Mouse (Mus musculus) gastrocnemius, postnatal 10 days (tissue): Measurements from ENCODE around the gene Prss38. TPM values are rescaled to one million over a fixed set of nuclear protein-coding genes. Genes with fewer than 3 reads are reported as not detected.
A peak's percentile ranks its signal among the peaks of the same experiment; 100 is the strongest.

Experiments used
- DNase-seq: peaks from one replicate; pipeline ENCODE4 v3.0.0; 2021; ENCODE audit warnings: mixed read lengths
- long read RNA-seq, 2 experiments: library from polyadenylated mRNA; stranded (forward); transcript quantifications; one replicate each; pipeline ENCODE4 v2.0.0; 2021
- total RNA-seq, 2 experiments: library from RNA; stranded (reverse); gene quantifications; 2 replicates each; pipeline ENCODE4 v1.2.3; 2021

Gene Prss38
- not detected for total RNA-seq
- long read RNA-seq, experiment 1, result 0 reads
- long read RNA-seq, experiment 2, result 0 reads

DNA sequence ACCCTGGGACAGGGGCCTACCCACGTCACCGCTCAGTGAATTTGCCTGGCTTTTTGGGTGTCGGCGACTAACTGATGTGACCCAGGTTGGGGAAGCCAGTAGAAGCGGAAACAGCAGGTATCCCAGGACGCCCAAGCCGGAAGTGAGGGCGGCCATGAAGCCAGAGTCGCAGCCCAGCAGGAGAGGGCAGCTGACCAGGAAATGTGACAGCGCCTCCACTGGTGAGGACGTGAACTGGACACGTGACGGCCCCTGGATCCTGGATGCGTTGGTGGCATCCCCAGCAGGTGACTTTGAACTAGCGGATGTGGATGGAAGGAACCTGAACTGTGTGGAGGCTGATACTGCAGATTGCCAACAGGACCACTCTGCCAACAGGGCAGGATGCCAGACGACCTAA lies at the start of gene Prss38:
Gene Prss38 (minus strand): TSS at position 183 of the 400 bp plus-strand sequence.
- DNase-seq, result no peak

DNA sequence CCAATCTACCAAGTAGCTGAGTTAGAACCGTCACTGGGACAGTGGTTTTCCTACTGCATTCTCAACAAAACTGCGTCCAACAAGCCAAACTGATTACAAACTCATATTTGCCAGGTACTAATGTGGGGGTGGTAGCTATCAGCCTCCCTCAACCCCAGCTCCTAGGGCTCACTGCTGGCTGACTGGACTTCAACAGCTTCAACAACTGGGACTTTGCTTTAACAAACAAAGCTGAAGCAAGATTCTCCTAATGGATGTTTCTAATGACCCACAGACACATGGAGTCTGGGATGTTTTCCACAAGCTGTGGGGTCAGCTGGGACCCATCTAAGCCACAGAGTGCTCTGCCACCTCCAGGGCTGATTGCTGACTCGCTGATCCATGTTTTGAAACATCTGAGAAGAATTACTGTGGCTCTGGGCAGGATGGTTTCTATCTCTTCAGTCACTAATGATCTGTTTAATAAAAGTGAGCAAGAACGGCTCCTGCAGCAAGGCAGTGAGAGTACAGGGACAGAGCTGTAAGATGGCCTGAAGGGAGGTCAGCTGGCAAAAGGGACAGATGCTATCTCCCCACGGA lies 47.6 kb upstream of the Prss38 start:
- no peak for DNase-seq

DNA sequence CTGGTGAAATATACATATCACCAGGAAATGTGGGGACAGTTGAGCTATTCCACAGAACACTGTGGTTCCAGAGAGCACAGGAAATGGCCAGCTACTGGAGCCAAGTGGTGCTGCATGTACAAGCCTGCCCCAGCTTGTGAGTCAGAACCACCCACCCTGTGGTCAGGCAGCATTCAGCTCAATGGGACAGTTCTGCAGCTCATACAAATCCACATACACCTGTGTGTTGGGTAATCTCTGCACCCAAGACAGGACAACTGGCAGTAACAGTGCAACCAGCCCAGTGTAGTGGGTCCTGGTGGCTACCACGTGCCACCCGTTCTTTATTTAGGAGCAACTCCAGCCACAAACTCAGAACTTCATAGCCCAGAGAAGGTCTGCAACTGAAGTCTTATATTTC lies 46.5 kb upstream of the Prss38 start:
- DNase-seq, result no peak

DNA sequence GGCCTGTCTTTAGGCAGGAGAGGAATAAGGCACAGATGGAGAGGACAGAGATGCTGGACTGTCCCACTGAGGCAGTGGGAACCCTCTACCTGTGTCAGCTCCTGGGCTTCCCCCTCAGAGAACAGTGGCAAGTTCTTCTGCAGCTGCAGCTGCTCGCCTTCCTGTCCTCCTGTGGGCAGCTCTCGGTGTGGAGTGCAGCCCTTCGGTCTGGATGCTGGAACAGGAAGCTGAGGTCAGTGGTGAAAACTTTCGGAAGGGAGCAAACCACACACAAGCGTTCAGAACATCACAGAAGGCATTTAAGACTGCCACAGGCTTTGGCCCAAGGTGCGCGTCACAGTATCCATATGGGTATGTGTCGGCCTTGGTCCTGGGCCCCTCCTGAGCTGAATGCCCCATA lies 46.0 kb upstream of the Prss38 start:
- no peak for DNase-seq

DNA sequence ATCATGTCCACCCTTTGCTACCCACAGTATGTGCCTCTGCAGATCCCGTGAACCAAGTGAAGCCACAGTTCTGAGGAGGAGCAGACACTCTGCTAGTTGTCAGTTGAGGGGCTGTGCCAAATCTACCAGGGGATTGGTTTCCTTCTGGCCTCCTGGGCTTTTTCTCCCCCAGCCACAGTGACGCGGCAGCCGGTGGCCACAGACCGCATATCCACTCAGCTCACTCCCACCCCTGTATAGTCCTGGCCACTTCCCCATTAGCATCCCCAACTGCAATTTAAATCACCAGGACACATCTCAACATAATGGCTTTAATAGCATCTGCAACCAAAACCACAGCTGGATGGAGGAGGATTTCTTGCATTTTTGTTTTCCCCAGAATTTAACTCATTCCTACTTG lies 43.3 kb upstream of the Prss38 start:
- DNase-seq, result no peak

DNA sequence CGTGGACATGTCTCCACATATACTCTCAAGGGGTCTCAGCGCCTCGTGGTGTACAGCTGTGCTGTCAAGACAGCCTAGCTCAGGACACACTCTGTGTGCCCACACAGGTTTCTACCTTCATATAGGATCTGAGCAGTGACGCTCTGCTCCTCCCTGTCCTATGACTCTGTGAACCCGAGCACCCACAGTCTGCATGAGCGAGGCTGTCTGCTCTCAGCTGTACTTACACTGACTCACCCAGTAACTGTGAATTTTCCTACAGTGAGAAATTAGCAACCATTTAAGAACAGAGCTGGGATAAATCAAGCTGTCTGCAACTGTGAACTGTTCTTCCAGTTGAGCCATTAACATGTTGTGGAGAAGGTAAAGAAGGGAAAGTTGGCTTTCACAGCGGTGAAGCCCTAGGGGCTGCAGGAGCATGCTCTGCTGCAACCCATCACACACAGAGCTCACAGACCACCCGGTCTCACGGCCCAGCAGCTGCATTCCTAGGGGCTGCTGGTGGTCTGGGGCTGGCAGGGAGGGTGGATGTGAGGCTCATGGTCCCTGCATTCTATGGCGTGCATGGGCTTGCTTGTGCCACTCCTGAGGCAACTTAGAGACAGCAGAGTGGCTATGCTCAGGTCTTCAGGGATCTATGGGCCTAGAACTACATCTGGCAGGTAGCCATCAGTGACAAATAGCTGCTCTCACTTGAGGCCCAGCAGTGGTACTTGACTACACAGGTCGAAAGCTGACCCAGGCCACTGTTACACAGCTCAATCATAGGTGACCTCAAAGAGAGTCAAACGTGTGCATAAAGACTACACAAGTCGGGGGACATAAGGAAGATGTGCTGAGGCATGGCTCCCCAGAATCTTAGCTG lies 37.8 kb upstream of the Prss38 start:
- DNase-seq, result no peak

DNA sequence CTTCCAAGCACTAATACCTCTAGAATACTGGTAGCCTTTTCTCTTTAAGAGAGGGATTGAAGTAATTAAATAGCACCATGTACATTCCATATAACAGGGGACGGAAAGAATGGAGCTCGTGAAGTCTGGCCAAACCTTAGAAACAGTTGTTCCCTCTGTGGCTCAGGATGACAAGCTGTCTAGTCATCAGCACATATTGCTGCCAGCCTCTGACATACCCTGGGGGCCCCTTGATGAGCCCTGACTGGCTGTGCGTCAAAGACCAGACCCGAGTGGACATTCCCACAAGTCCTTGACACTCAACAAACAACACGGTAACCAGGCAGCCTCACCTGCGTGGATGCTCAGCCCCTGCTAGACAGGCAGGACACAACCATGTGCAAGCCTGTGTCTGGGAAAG lies 36.6 kb upstream of the Prss38 start:
- DNase-seq, result no peak

DNA sequence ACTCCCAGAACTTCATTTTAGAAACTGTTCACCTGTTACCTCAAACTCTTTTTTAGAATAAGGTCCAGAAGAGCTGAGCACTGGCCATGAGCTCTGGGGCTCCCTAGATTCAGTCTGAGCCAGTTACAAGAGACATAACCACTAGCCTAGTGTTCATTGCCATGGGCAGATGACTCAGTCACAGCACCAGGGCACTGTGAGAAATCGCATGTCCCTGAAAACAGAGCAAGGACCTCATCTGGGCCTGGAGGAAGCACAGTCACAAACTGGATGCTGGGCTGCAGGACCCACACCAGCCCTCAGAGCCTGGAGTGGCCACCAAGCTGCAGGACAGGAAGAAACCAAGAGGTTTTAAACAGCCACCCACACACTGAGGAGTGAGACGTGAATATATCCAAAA lies 35.4 kb upstream of the Prss38 start:
- no peak for DNase-seq

DNA sequence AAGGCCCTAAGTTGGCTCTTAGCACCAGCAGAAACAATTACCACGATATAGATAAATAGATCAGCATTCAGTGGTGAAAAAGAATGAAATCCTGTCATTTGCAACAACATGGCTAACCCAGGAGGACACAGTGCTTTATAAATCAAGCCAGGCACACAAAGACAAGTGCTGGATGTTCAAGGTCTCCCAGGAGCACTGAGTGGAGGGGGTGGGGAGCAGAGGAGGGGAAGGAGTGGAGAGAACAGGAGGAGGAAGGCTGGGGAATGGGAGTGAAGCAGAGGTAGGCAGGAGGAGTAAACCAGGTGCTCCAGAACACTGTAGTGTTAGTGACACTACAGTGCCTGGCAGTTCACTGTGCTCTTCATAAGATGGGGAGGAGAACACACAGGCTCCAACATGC lies 30.3 kb upstream of the Prss38 start:
- DNase-seq, result no peak

DNA sequence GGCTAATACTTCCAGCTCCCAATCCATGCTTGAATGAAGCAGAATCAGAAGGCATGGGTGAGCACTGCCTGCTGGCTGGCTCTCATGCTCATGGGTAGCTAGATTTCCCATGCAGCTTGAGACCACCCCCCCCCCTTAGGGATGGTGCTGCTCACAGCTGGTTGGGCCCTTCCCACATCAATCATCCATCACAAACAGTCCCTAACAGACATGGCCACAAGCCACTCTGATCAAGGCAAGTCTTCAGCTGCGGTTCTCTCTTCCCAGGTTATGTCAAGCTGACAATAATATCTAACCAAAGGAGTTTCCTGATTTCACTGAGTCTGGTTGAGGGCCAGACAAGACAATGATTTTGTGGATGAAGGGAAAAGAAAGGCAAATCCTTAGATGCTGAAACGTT lies 25.4 kb upstream of the Prss38 start:
- DNase-seq, result no peak

DNA sequence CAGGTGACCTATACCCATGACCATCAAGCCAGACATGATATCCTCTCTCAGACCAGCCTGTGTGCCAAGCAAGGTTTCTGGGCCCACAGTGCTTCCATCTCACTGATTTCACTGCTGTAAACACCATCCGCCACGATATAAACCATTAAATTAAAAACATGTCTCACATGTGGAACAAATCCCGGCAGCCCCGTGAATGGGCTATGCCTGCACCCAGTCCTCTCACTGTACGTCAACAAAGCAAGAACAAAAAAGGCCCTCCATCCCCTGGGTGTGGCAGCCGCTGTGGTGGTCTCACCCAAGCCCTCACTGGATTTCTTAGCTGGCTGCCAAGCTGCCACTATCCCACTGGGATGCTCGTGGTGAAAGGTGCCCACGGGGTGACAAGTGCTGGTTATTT lies 24.4 kb upstream of the Prss38 start:
- DNase-seq, result no peak

DNA sequence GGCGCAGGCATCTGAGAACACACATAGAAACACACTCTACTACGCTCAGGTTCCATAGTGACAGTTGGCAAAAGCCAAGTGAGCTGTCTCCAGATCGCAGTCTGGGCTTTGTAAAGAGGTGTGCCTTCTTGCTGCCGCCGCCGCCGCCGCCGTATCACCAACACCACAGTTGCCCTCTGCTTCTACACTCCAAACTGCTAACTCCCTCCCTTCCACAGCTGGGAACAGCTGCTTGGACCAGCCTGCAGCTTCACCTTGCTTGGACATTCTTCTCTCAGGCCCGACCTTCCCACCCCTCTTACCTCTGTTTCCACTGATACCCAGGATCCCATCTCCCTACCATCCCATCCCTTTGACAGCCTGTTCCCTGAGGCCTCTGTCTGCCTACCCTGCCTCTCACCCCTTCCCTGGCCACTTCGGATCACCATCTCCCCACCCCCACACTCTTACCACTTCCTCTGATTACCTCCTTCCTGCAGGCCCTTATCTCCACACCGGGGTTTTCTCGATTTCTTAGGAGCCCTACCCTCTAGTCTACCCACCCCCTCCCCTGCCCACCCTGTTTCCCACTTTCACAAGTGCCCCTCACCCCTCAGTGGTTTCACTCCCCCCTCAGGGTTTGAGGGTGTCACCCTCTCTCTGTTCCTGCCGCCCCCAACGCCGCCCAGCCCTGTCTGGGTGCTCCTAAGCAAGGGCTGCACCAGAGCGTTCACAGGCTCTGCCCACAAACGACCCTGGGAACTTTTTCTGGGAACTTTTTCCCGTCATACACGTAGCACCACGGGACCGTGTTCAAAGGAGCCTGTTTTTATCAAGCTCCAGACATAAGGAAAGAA lies 22.3 kb upstream of the Prss38 start:
- DNase-seq, result no peak

DNA sequence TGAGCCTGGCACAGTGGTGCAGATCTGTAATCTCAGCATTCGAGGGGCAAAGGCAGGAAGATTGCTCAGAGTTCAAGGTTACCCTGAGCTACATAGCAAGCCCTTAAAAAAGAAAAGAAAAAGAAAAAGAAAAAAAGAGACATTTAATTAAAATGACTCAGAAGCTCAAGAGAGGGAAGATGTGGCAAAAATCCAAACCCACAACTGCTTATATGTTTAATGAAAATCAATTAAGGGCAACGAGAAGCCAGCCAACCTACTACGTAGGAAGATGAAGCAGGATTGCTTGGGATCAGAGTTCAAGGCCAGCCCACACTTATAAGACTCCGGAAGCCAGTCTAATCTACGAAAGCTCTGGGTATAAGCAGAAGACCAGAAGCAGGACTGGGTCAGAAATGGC lies 19.0 kb upstream of the Prss38 start:
- DNase-seq, result no peak

DNA sequence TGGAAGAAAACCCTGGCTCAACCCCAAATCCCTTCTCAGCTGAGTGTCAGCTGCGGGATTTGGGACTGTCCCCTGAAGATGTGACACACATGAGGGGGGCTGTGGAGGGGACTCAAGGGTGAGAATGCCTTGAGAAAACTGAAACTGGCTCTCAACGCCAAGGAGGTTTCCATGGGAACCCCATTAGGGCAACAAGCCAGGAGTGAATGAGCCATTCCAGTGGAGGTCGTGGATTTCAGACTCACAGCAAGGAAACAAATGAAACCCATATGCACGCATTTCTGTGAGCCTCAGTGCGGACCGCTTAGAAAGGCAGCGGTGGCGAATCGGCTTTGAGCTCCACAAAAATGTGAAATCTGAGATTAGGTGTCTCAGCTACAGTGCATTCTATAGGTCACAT lies 18.1 kb upstream of the Prss38 start:
- peak; percentile 51 for DNase-seq

DNA sequence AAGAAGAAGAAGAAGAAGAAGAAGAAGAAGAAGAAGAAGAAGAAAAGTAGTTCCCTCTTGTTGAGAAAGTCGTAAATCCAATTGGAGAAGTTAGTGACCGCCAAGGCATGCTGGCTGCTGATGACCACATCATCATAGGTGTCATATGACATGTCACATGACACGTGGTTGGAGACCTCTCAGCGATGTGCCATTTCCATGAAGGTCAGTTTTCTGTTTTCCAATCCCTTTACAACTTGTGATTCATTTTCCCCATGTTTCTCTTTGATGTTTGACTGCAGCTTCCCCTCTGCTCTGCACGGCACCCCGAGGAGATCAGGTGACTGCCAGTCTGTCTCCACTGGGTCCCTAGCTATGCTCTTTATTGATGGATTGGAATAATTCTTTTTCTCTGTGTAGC lies 16.8 kb upstream of the Prss38 start:
- DNase-seq, result no peak

DNA sequence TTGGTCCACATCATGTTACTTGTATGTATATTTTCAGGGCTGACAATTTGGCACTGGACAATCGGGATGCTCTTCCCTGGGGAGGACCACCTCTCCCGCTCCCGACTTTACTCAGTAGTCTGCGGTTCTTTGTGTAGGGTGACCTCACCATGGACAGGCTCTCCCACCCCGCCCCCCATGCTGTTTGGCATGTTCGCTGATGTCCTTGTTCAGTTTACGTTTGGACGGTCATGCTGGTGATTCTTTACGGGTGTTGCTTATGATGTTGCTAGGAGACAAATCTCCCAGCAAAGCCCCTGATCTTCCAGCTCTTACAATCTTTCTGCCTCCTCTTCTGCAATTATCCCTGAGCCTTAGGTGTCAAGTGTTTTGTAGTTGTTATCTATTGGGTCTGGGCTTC lies 15.0 kb upstream of the Prss38 start:
- DNase-seq, result no peak

DNA sequence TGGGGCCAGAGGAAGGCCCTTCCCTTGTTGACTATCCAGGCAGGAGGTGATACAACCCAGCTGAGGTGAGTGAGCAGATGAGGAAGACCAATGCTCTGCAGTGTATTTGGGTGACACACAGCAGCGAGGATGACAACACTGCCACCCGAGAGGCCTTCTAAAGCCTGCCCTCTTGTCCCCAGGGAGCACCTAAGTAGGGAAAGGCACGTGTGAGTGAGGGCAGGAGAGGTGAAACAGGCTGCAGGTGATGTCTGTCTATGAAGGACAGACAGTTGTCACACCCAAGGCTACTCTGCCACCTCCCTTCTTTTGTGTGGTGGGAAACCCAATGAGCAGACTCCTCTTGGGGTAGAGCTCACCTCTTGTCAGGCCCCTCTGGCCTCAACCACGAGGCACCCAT lies 14.2 kb upstream of the Prss38 start:
- DNase-seq, result no peak

DNA sequence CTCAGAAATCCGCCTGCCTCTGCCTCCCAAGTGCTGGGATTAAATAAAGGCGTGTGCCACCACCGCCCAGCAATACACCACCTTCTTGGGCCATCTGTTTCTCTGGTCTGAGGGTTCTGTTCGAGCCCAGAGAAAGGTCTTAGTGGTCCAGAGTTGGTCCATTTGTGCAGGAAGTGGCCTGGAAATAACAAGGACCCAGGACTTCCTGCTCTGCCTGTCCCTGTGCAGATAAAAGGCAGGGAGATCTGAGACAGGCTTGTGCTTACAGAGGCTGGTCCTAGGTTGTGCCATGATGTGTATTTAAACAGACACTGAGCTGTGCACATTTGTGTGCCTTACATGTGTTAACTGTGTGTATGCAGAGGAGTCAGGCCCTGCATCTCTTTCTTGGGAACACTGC lies 13.3 kb upstream of the Prss38 start:
- no peak for DNase-seq

DNA sequence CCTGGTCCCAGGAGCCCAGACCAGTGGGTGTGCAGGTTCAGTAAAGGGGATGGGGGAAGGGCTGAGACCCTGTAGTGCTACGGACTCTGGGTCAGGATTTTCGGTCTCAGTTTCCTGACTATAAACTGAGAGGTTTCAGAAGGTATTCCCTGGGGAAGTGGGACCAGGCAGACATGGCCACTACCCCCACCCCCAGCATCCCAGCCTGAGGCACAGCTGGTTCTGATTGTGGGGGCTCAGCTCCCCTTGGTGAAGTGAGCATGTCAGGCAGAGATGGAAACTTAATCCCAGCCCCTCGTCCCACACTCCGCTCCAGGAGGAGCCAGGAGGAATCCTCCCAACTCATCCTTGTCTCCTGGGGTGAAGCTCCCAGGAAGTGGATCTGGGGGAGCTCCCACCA lies 12.0 kb upstream of the Prss38 start:
- no peak for DNase-seq

DNA sequence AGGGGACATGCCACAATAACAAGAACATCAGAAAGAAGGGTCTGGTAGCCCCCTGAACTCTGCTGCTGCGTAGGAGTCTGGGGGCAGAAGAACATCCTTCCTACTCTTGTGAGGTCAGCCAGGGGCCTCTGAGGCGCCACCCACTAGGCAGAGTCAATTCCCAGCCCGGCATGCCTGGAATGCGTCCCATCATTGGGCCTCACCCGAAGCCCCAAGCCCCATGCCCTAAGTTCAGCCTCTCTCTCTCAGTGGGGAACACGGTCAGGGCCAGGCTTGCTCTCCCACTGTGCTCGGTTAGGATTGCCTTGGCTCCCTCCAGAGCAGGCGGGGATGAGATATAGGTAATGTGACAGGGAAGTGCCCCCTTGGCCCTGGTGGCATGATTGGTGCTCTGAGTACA lies 9.7 kb upstream of the Prss38 start:
- DNase-seq, result peak; percentile 21

DNA sequence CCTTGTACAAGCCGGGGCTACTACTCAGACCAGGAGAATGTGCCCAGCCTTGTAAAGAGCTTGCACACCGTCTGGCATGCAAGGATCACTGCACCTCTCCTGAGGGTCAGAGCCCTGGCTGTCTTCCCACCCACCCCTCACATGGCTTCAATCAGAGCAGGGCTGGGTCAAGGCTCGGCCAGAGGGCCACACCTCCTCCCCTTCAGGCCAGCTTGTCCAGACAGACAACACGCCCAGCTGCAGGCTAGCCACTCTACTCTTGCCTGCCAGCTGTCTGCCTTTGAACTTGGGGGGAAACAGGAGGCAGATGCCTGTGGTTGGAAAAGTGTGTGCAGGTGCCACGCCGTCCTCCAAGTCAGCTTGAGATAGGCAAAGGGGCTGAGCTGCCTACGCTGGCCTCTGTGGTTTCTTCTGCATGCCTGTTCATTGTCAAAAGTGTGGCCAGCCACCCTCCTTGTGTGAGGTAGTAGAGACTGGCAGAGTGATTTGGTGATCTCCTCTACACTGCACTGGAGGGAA lies 9.0 kb upstream of the Prss38 start:
- peak; percentile 20 for DNase-seq

DNA sequence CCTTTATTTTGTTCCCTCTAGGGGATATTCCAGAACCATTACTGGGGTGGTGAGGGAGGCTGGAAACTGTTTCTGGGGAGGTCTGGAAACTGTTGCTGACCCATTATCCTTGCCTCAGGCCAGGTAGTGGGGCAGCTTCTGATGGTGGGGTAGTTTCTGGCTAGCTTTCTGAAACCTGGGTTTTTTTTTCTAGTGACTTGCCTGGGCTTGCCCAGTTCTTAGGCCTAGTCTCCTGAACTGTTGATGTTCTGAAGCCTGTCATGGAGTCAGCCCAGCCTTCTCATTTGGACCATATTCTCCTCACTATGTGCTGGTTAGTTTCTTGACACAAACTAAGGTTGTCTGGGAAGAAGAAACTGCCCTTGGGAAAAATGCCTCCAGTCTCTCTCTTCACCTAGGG lies 4.1 kb upstream of the Prss38 start:
- no peak for DNase-seq

DNA sequence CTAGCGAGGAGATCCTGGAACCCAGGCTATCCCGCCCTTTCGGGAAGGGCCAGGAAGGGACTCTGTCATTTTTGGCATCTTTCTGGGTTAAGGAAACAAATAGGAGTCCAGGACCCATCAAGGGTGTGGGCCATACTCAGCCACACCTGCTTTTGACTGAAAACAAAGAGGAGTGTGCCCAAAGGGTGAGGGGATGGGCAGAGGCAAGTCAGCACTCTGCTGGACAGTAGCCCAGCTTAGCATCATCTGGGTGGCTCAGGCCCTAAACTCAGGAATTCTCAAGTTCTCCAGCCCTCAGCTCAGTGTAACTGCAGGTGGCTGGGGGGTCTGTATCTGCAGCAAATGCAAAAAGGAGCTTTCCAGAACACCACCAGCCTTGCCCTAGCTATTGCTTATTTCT lies 2.5 kb upstream of the Prss38 start:
- no peak for DNase-seq
